Mouse (Mus musculus) forebrain, postnatal 0 days (tissue): ENCODE data around the gene Glis3. TPM values are rescaled to one million over a fixed set of nuclear protein-coding genes. Genes with fewer than 3 reads are reported as not detected.

Source experiments
- ATAC-seq: fragments of 200-750 bp; cut with Nextera tagmentation; 2 replicates; pipeline ENCODE4 v1.8.0; 2017; ENCODE audit warnings: mild to moderate bottlenecking, moderate library complexity
- DNase-seq: peaks from one replicate; pipeline ENCODE4 v3.0.0-alpha.2; 2015
- H3K27ac ChIP-seq: fragments of 300-500 bp; sonication (generic); 2 replicates; pipeline ENCODE4 v1.5.1; 2014; ENCODE audit warnings: low read depth, mild to moderate bottlenecking, antibody characterized with exemption, low read length, moderate library complexity, mixed read lengths
- H3K27me3 ChIP-seq: fragments of 300-500 bp; sonication (generic); 2 replicates; pipeline ENCODE4 v1.6.1; 2014; ENCODE audit warnings: mild to moderate bottlenecking, low read length, mixed read lengths; ENCODE audit not compliant: insufficient read depth
- H3K36me3 ChIP-seq: fragments of 300-500 bp; sonication (generic); 2 replicates; pipeline ENCODE4 v1.6.1; 2014; ENCODE audit warnings: mild to moderate bottlenecking, moderate library complexity; ENCODE audit not compliant: insufficient read depth
- H3K4me1 ChIP-seq: fragments of 300-500 bp; sonication (generic); 2 replicates; pipeline ENCODE4 v1.6.1; 2014; ENCODE audit warnings: antibody characterized with exemption; ENCODE audit not compliant: insufficient read depth
- H3K4me2 ChIP-seq: fragments of 300-500 bp; sonication (generic); 2 replicates; pipeline ENCODE4 v1.6.1; 2014; ENCODE audit warnings: low read depth, mild to moderate bottlenecking, moderate library complexity
- H3K4me3 ChIP-seq: fragments of 300-500 bp; sonication (generic); 2 replicates; pipeline ENCODE4 v1.5.1; 2014; ENCODE audit warnings: low read depth, low read length, mixed read lengths
- H3K9ac ChIP-seq: fragments of 300-500 bp; sonication (generic); 2 replicates; pipeline ENCODE4 v1.6.1; 2014; ENCODE audit warnings: mild to moderate bottlenecking
- H3K9me3 ChIP-seq: fragments of 300-500 bp; sonication (generic); 2 replicates; pipeline ENCODE4 v1.6.1; 2016; ENCODE audit warnings: low read length
- CTCF ChIP-seq: sonication (generic); IDR thresholded peaks from 2 replicates; pipeline ENCODE4 v1.5.1; 2016; ENCODE audit warnings: antibody characterized with exemption, control low read depth, low read depth
- WGBS: fragments of 180-500 bp; shearing (Covaris S2); extraction: QIAGEN DNeasy Blood & Tissue Kit; methylation state at CpG from one replicate; pipeline ENCODE4 v1.1.7; 2014; 5-methylcytosine and 5-hydroxymethylcytosine counted together
- polyA plus RNA-seq: library from polyadenylated mRNA; unstranded; fragments of >200 nt; fragmentation: Nextera tagmentation; extraction: Ambion mirVana; gene quantifications from 2 replicates; pipeline ENCODE4 v1.2.1, GENCODE M21; 2015
- total RNA-seq: library from RNA; depleted of rRNA; stranded (reverse); fragments of >200 nt; gene quantifications from 2 replicates; pipeline ENCODE4 v1.2.3, GENCODE M21; 2014

Glis3 gene
- total and polyA plus RNA-seq, 2 experiments from 2014 or later: 0.86 to 8.5 TPM

DNA sequence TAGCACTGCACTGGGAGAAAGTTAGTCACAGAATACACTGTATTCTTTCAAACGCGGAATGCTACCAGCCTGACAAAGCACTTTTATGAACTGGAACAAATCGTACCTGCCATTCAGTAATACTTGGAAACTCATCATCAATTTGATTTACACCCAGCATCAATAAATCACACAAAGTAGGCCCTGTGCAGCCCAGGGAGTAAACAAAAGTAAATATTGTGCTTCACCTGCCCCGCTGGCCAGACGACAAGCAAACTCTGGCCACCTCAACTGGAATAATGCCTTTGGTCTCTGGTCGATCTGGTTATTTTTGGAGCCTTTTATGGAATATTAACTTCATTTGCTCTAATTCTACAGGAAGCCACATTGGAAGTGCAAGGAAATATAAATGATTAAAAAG is 23.0 kb downstream of the Glis3 start:
- whole genome bisulfite sequencing: 66% methylated on average over 6 of the region's 6 CpGs
- ATAC-seq (no peak), DNase-seq (no peak)
- Histone ChIP-seq H3K4me1 (no peaks in the 10 kb centered on the region), H3K4me3 (no peak overlapping the region), H3K27me3 (no peaks in the 10 kb centered on the region), H3K36me3 (no peaks in the 10 kb centered on the region), H3K9me3 (no peaks in the 10 kb centered on the region), H3K4me2 (no peak overlapping the region), H3K9ac (no peak overlapping the region), H3K27ac (no peak overlapping the region)
- TF ChIP-seq CTCF: no peak

DNA sequence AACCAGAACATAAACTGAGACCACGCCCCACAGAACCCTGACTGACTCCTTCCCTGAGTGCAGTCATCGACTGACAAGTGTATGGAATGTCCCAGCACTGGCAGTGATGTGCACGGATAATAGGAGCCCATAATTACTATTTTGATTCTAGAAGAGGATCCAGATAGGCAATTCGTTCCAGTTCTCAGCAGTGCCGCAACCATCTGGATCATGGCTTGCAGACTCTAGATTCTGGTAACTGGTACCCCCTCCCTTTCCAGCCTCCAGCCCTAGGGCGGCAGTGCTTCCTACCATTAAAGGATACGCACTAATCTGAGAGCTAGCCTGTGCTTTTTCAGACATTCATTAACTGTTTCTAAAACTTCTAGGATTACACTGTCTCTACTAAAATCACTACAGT is 24.7 kb downstream of the Glis3 start:
- 73% methylated on average over 7 of the region's 7 CpGs for WGBS
- no peaks in the 10 kb centered on the region for H3K9me3 ChIP-seq
- no peak for ATAC-seq

DNA sequence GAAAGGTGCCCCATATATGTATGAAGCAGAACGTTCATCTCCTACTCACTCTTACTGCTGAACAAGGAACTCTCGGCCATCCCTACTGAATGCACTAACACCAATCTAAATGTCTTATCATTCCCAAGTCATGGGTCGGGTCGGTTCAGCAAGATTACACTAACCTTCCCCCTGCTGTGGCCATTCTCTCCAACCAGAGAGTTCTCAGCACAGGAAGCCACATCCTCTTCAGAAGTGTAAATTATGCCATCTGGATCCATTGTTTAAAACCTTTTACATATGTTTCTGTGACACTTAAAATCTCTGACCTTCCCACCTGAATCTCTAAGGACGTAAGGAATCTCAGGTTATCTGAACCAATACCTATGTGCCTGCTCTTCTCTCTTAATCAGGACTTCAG is 29.0 kb downstream of the Glis3 start:
- no peak for TF ChIP-seq CTCF
- no peaks in the 10 kb centered on the region for H3K9me3 ChIP-seq

More for the DNA sequence above, 24.7 kb downstream of the Glis3 start:
- H3K27ac ChIP-seq: no peak overlapping the region
- DNase-seq: no peak
- no peaks in the 10 kb centered on the region for H3K4me1 ChIP-seq
- H3K4me3 ChIP-seq: no peak overlapping the region
- H3K27me3 ChIP-seq: no peaks in the 10 kb centered on the region
- H3K4me2 ChIP-seq: no peak overlapping the region
- TF ChIP-seq CTCF: no peak
- no peaks in the 10 kb centered on the region for H3K36me3 ChIP-seq
- no peak overlapping the region for H3K9ac ChIP-seq

DNA sequence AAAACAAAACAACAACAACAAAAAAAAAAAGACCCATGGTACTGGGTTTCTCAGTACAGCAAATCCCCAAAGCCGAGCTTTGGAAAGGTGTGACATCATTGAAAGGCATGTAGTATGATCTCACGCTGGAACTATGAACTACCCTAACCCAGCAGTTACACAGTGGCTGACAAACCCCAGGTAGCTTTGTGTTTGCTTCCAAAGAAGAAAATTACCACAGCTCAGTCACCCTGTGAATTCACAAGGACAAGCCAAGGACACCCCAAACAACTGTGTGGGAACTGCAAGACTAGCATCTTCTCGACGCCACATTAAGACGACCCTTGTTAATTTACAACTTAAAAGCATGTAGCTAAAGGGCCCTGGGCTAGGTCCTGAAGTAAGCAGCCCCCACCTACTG is 30.4 kb downstream of the Glis3 start:
- no peaks in the 10 kb centered on the region for H3K27me3 ChIP-seq
- no peak for TF ChIP-seq CTCF
- 66% methylated on average over 5 of the region's 5 CpGs for WGBS
- H3K27ac ChIP-seq: no peak overlapping the region
- no peak overlapping the region for H3K4me3 ChIP-seq
- no peak overlapping the region for H3K9ac ChIP-seq
- DNase-seq: no peak
- no peaks in the 10 kb centered on the region for H3K36me3 ChIP-seq
- no peak for ATAC-seq
- H3K9me3 ChIP-seq: no peaks in the 10 kb centered on the region
- H3K4me1 ChIP-seq: no peaks in the 10 kb centered on the region
- no peak overlapping the region for H3K4me2 ChIP-seq

More for the DNA sequence above, 29.0 kb downstream of the Glis3 start:
- Histone ChIP-seq H3K4me3 (no peak overlapping the region), H3K4me2 (no peak overlapping the region), H3K27ac (no peak overlapping the region), H3K9ac (no peak overlapping the region), H3K4me1 (no peaks in the 10 kb centered on the region), H3K27me3 (no peaks in the 10 kb centered on the region), H3K36me3 (no peaks in the 10 kb centered on the region)
- DNase-seq: no peak
- no peak for ATAC-seq
- 92% methylated on average over 5 of the region's 5 CpGs for whole genome bisulfite sequencing

DNA sequence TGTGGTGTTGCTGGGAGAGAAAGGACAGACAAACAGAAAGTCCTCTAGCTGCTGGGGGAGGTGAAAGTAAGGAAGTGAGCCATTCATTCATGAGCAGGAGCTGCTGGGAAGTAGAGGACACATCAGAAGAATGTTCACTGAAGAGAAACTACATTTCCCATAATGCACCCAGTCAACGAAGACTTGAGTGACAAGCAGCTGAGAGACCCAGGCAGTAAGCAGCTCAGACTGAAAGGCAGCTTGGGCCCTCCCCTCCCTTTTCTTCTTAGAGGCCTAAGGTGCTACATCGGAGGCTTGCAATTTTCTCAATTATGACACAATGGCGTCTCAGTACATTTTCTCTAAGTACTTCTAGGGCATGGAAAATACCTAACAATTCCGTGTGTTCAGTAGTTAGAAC is 31.0 kb downstream of the Glis3 start:
- DNase-seq (no peak), ATAC-seq (peak; percentile 54; the same call in 1 of the 2 replicates)
- Histone ChIP-seq H3K36me3 (no peaks in the 10 kb centered on the region), H3K4me1 (no peaks in the 10 kb centered on the region), H3K27me3 (no peaks in the 10 kb centered on the region), H3K9ac (no peak overlapping the region), H3K9me3 (no peaks in the 10 kb centered on the region), H3K4me2 (no peak overlapping the region), H3K27ac (no peak overlapping the region), H3K4me3 (no peak overlapping the region)
- TF ChIP-seq CTCF: no peak
- WGBS: 41% methylated on average over 4 of the region's 4 CpGs

DNA sequence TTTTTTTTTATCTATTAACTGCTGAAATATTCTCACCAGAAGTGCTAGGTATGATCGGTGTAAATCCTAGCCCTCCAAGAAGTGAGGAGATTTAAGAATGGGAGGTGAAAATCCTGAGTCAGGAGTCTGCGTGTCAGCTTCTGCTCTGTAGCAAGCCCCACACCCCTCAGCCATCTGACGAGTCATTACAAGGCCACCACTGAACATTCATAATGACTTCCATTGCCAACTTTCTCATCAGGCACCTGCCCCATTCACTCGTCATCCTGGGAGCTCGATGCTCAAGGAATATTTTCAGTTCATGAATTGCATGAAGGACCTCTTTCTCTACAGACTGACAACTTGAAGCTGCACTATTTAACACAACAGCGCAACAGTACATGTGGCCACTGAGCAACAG is 32.5 kb downstream of the Glis3 start:
- no peak for TF ChIP-seq CTCF
- ATAC-seq (no peak), DNase-seq (no peak)
- H3K9me3 ChIP-seq: no peaks in the 10 kb centered on the region
- no peak overlapping the region for H3K4me3 ChIP-seq
- 70% methylated on average over 6 of the region's 6 CpGs for WGBS
- no peaks in the 10 kb centered on the region for H3K27me3 ChIP-seq
- H3K9ac ChIP-seq: no peak overlapping the region
- no peaks in the 10 kb centered on the region for H3K36me3 ChIP-seq
- no peaks in the 10 kb centered on the region for H3K4me1 ChIP-seq
- no peak overlapping the region for H3K4me2 ChIP-seq
- no peak overlapping the region for H3K27ac ChIP-seq

DNA sequence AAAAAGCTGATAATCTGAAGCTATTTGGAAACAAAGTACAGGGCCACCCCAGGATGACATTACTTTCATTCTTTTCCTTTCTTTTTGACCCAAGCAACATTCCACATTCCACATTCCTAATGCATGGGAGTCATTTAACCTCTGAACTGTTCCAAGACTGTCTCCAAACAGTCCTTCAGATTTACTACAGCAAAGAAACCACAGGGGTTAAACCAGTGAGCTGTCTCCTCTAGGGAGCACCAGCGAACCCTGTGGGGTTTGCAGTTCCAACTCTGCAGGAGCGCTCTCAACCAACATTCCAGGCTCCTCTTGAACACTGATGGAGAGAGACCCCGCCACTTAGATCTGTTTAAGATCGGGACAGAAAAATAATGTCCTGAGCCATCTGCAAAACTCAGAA is 33.6 kb downstream of the Glis3 start:
- H3K9ac ChIP-seq: no peak overlapping the region
- DNase-seq (no peak), ATAC-seq (no peak)
- H3K36me3 ChIP-seq: no peaks in the 10 kb centered on the region
- no peak overlapping the region for H3K4me2 ChIP-seq
- H3K4me1 ChIP-seq: no peaks in the 10 kb centered on the region
- H3K9me3 ChIP-seq: no peaks in the 10 kb centered on the region
- WGBS: 71% methylated on average over 4 of the region's 4 CpGs
- H3K27ac ChIP-seq: no peak overlapping the region
- no peaks in the 10 kb centered on the region for H3K27me3 ChIP-seq
- no peak overlapping the region for H3K4me3 ChIP-seq
- no peak for TF ChIP-seq CTCF
